Mouse (Mus musculus): ENCODE results near the gene Pitpnb. TPM values are rescaled to one million over a fixed set of nuclear protein-coding genes. Genes with fewer than 3 reads are reported as not detected.

The Pitpnb gene
- total and polyA plus RNA-seq, 3 experiments, result 49.5 to 90.0 (median 74.7) TPM

DNA sequence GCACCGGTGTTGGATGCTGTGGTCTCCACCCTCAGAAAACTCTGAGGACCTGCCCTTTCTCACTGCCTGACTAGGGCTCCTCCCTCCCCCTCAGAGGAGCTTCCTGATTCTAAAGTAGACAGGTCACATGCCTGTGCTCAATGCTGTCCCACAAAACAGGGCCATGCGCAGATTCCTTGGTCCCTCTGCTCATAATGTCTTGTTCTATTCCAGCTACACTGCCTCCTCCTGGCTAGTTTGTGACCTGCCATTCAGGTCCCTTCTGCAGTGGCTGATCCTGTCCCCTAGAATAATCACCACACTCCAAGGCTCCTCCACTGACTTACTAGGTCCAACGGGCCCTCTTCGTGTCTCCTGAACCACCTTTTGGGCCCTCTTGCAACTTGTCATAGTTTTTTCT is 65.6 kb downstream of the Pitpnb start:
- no peak for DNase-seq

DNA sequence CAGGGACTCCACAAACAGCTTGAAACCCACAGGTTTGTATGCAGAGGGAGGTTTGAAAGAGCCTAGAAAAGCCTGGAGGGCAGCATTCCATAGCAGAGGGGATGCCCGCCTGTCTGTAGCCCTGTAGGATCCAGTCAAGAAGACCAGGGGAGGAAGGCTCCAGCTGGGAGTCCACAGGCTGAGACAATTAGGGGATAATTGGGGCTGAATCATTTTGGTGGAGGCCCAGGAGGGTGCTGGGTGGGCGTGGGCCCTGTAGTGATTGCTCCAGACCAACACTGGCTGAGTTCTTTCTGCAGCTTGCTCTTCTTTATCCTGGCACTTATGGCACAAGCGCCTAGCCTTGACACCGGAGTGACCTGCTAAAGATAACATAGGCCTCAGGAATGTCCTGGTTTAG is 67.9 kb downstream of the Pitpnb start:
- DNase-seq, result no peak

DNA sequence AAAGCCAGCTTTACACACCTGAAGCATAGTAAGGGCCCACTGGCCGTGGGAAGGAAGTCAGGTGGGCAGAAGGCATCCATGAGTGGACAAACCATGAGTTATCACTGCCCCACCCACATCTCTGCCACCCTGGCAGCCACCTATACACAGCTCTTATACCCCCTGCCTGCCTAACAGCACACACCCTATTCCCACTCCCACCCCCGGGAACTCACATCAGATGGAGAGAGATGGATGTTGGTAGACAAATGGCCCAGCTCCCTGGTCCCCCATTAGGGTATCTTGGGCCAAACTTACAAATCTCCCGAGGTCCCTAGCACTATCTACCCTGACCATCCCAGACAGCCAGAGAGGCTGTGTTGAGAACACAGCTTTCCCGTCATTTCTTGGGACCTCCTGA is 68.7 kb downstream of the Pitpnb start:
- DNase-seq, result no peak

- no peak for DNase-seq
Observed at GRCm38 (mm10) chr5:111401879-111402650, 71.5 kb downstream of the Pitpnb start.

DNA sequence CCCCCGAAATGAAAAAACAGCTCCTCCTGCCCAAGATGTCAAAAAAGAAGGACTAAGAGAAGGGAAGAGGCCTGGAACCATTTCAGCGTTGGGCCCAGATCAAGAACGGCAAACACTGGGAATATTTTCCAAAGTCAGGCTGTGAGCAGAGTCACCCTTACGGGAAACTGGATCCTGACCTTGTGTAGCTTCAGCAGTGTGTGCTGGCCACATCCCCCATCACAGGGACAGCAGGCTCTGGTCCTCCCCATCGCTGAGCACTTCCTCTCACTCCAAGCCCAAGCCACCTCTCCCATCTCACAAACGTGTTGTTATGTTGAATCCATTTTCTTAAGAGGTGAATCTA is 72.1 kb downstream of the Pitpnb start:
- no peak for DNase-seq

DNA sequence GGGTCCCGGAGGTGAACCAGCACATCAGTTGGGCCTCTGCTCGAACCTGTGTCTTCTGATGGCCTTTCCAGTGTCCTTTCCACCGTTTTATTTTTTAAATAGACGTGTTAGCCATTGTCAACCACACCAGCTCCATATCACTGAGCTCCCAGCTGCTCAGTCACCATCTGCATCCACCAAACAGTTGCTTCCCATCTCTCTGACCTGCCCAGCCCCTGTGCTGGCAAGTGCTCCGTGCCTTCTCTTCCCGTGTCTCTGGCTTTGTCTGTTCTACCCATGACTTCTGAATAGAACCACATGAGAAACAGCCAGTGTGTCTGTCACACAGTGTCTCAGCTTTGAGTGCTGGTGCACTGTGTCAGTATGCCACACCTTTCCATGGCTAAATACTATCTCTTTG is 74.2 kb downstream of the Pitpnb start:
- no peak for DNase-seq

DNA sequence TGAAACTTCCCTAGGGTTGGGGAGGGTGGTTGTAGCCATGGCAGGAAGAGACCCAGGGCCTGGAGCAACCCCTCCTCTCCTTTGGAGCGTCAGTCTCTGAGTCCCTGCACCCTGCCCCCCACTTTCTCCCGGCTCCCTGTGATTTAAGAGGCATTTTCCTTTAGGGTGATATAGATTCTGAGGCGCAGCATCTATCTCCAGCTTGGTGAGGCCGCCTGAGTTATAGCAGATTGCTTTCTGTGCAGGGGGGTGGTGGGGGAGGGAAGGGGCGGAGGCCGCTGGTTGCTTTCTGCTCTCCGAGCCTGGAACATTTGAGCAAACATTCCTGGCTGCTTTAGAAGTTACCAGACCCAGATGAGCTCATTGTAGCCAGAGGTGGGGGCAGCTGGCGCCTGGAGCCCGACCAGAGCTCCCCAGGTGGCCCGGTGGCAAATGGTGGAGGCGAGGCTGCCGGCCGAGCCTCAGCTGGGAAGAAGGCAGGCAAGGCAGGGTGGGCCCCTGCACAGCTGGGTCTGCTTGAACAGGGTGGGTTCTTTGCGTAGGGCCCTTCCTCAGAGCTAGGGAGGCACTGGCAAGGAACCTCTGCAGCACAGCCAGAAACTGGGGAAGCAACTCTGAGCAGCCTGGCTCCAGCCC is 78.0 kb downstream of the Pitpnb start:
- DNase-seq, result no peak

GRCm38 (mm10) chr5:111409412-111410044 is 79.0 kb downstream of the Pitpnb start:
- DNase-seq, result no peak

GRCm38 (mm10) chr5:111410665-111411064 is 80.1 kb downstream of the Pitpnb start:
- DNase-seq, result no peak

- DNase-seq, result peak; percentile 72
Observed at GRCm38 (mm10) chr5:111414192-111414591, 83.6 kb downstream of the Pitpnb start.

- no peak for DNase-seq
Observed at GRCm38 (mm10) chr5:111414770-111415249, 84.2 kb downstream of the Pitpnb start.

DNA sequence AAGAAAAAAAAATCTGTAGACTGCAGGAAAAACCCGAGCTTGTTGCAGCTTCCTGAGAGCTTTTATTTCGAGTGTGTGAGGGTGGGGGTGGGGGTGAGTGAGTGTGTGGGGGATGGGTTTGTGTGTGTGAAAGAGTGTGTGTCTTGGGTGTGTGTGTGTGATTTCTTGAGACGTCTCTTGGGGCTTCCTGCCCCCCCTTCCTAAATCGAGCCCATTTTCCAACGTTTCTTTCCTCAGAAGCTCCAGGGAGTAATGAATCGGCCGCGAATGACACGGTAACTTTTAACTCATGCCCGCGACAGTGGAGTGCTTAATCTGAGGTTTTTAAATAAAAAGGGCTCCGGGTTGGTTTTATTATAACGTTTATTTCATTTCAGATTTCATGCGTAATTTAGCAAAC is 85.0 kb downstream of the Pitpnb start:
- no peak for DNase-seq

GRCm38 (mm10) chr5:111416048-111416447 is 85.5 kb downstream of the Pitpnb start:
- DNase-seq, result no peak

- peak; percentile 89 for DNase-seq
Observed at GRCm38 (mm10) chr5:111416591-111417374, 86.2 kb downstream of the Pitpnb start, which contains the start of gene Mn1. TSS of gene Mn1 (plus strand) at chr5:111417362.

GRCm38 (mm10) chr5:111417378-111418131 is 87.0 kb downstream of the Pitpnb start:
- peak; percentile 39 for DNase-seq

- DNase-seq, result no peak
Observed at GRCm38 (mm10) chr5:111418202-111419120, 87.9 kb downstream of the Pitpnb start.

- no peak for DNase-seq
Observed at GRCm38 (mm10) chr5:111419121-111419881, 88.7 kb downstream of the Pitpnb start.

DNA sequence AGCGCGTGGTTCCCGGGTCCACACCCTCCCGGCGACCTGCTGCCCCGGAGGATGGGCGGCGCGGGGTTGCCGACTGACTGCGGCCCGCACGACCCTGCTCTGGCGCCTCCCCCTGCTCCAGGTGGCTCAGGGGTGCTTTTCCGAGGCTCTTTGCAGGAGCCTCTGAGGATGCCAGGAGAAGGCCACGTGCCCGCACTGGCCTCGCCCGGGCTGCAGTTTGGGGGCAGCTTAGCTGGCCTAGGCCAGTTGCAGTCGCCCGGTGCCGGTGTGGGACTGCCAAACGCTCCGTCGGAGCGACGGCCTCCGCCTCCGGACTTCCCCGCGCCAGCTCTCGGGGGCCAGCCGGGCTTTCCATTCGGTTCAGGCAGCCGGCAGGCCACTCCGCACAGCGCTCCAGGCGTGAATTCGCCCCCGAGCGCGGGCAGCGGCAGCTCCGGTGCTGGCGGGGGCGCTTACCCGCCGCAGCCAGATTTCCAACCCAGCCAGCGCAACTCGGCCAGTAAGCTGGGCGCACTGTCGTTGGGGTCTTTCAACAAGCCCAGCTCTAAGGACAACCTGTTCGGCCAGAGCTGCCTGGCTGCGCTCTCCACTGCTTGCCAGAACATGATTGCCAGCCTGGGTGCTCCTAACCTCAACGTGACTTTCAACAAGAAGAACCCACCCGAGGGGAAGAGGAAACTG is 89.6 kb downstream of the Pitpnb start:
- DNase-seq, result no peak

GRCm38 (mm10) chr5:111420896-111421295 is 90.3 kb downstream of the Pitpnb start:
- DNase-seq, result no peak
